Mouse (Mus musculus): ENCODE measurements around the gene Cdc45.

DNA sequence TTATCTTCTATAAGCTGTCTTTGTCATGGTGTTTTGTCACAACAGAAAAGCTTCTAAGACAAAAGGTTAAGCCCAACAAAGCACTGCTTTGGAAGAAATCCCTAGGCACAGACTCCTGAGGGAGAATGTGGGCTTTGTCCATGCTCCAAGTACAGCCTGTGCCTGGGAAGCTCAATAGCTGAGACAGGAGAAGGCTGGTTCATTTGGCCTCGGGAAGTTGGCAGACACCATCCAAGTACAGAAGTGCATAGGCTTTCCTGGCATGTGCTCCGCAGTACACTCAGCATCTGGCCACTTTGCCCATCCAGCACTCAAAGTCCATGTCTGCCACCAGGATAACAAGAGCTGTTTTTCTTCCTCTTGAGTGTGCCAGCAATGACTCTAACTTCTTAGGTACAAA lies 6.0 kb downstream of the Cdc45 start:
- no peak for TF ChIP-seq MXI1 (IDR thresholded peaks at IDR 0.05; ENCODE audit: low read depth, low read length)
- no peak for TF ChIP-seq MAX (IDR thresholded peaks at IDR 0.05; ENCODE audit: low read length)
